Mouse (Mus musculus): ENCODE measurements around the gene Bsdc1. TPM values are rescaled to one million over a fixed set of nuclear protein-coding genes. Genes with fewer than 3 reads are reported as not detected.
A peak's percentile ranks its signal among the peaks of the same experiment; 100 is the strongest.

The Bsdc1 gene
- polyA plus RNA-seq, 1 experiment from 2014 or later: 32.8 TPM

DNA sequence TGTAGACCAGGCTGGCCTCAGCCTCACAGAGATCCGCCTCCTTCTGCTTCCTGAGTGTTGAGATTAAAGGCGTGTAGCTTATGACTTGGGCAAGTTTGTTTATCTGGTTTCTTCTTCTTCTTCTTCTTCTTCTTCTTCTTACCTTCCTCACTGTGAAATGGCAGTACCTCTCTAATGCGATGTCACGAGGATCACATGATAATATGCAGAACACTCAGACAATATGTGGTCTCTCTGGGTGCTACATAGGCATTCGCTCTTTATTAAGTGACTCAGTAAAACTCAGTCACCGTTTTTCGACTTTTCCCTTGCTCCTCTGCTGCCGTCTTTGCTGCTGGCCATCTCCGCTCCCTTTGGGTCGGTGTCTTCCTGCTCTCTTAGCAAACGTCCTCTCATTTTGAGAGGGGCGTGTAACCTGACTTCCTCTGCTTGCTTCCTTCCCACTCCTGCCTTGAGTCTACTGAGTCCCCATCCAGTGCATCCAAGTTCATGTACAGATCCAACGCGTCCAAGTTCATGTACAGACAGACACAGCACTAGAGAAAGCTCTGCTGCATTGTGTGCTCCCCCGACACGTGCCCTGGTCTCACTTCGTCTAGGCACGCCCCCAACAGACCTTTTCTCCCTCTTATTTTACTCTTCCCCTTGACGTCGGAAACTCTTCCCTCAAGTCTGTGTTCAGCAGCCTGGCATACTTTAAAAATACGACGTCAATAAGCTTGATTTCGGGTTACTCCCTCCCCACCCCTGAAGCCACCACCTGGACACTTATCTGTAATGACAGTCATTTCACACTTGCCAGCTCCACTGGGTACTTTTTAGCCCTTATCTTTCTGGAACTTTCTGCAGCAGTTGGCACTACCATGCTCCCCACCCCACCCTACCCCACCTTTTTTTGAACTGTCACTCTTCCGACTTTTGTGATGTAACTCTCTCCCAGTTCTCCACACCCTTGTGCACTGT, 2.0 kb downstream of the Bsdc1 start:
- Histone ChIP-seq H3K27me3 (ENCODE audit: control insufficient read depth, insufficient read depth, low read length) (no peaks in the 10 kb centered on the region), H3K4me3 (ENCODE audit: low read depth, low read length) (no peak overlapping the region), H3K4me2 (ENCODE audit: low read depth, low read length) (no peak overlapping the region), H3K9me3 (ENCODE audit: control insufficient read depth, low read length) (no peaks in the 10 kb centered on the region), H3K9ac (replicated peaks; ENCODE audit: low read depth, low read length) (no peak overlapping the region), H3K27ac (ENCODE audit: low read depth, low read length) (no peak overlapping the region), H3K4me1 (ENCODE audit: control insufficient read depth, insufficient read depth, low read length) (peaks cover 8% of the 10 kb centered on the region; the same call in 1 of the 2 replicates), H3K36me3 (ENCODE audit: control insufficient read depth, insufficient read depth, low read length) (peaks cover 33% of the 10 kb centered on the region)
- no peak for ATAC-seq (ENCODE audit: low read depth)
- WGBS: 85% methylated on average over 24 of the region's 24 CpGs

GRCm38 (mm10) chr4:129464286-129464815, 3.0 kb downstream of the Bsdc1 start:
- H3K4me3 ChIP-seq (ENCODE audit: low read depth, low read length): no peak overlapping the region
- 85% methylated on average over 4 of the region's 4 CpGs for WGBS
- no peak overlapping the region for H3K9ac ChIP-seq (replicated peaks; ENCODE audit: low read depth, low read length)
- no peak overlapping the region for H3K27ac ChIP-seq (ENCODE audit: low read depth, low read length)
- H3K4me1 ChIP-seq (ENCODE audit: control insufficient read depth, insufficient read depth, low read length): peaks cover 8% of the 10 kb centered on the region; the same call in 1 of the 2 replicates
- no peaks in the 10 kb centered on the region for H3K27me3 ChIP-seq (ENCODE audit: control insufficient read depth, insufficient read depth, low read length)
- peaks cover 42% of the 10 kb centered on the region for H3K36me3 ChIP-seq (ENCODE audit: control insufficient read depth, insufficient read depth, low read length)
- H3K9me3 ChIP-seq (ENCODE audit: control insufficient read depth, low read length): no peaks in the 10 kb centered on the region
- ATAC-seq (ENCODE audit: low read depth): no peak
- no peak overlapping the region for H3K4me2 ChIP-seq (ENCODE audit: low read depth, low read length)

GRCm38 (mm10) chr4:129476047-129476446, 14.7 kb downstream of the Bsdc1 start:
- Histone ChIP-seq H3K36me3 (ENCODE audit: control insufficient read depth, insufficient read depth, low read length) (peaks cover 68% of the 10 kb centered on the region), H3K4me3 (ENCODE audit: low read depth, low read length) (no peak overlapping the region), H3K27me3 (ENCODE audit: control insufficient read depth, insufficient read depth, low read length) (no peaks in the 10 kb centered on the region), H3K4me1 (ENCODE audit: control insufficient read depth, insufficient read depth, low read length) (no peaks in the 10 kb centered on the region), H3K27ac (ENCODE audit: low read depth, low read length) (no peak overlapping the region), H3K9me3 (ENCODE audit: control insufficient read depth, low read length) (no peaks in the 10 kb centered on the region), H3K4me2 (ENCODE audit: low read depth, low read length) (no peak overlapping the region), H3K9ac (replicated peaks; ENCODE audit: low read depth, low read length) (no peak overlapping the region)
- ATAC-seq (ENCODE audit: low read depth): no peak
- 96% methylated on average over 11 of the region's 11 CpGs for WGBS

GRCm38 (mm10) chr4:129479863-129480262, 18.5 kb downstream of the Bsdc1 start:
- Histone ChIP-seq H3K9me3 (ENCODE audit: control insufficient read depth, low read length) (no peaks in the 10 kb centered on the region), H3K4me2 (ENCODE audit: low read depth, low read length) (no peak overlapping the region), H3K27ac (ENCODE audit: low read depth, low read length) (no peak overlapping the region), H3K36me3 (ENCODE audit: control insufficient read depth, insufficient read depth, low read length) (peaks cover 50% of the 10 kb centered on the region; the same call in 1 of the 2 replicates), H3K9ac (replicated peaks; ENCODE audit: low read depth, low read length) (no peak overlapping the region), H3K4me1 (ENCODE audit: control insufficient read depth, insufficient read depth, low read length) (no peaks in the 10 kb centered on the region), H3K4me3 (ENCODE audit: low read depth, low read length) (no peak overlapping the region), H3K27me3 (ENCODE audit: control insufficient read depth, insufficient read depth, low read length) (no peaks in the 10 kb centered on the region)
- WGBS: 96% methylated on average over 3 of the region's 3 CpGs
- ATAC-seq (ENCODE audit: low read depth): no peak

GRCm38 (mm10) chr4:129481090-129481489, 19.7 kb downstream of the Bsdc1 start:
- H3K36me3 ChIP-seq (ENCODE audit: control insufficient read depth, insufficient read depth, low read length): peaks cover 56% of the 10 kb centered on the region
- WGBS: 91% methylated on average over 1 of the region's 1 CpGs

DNA sequence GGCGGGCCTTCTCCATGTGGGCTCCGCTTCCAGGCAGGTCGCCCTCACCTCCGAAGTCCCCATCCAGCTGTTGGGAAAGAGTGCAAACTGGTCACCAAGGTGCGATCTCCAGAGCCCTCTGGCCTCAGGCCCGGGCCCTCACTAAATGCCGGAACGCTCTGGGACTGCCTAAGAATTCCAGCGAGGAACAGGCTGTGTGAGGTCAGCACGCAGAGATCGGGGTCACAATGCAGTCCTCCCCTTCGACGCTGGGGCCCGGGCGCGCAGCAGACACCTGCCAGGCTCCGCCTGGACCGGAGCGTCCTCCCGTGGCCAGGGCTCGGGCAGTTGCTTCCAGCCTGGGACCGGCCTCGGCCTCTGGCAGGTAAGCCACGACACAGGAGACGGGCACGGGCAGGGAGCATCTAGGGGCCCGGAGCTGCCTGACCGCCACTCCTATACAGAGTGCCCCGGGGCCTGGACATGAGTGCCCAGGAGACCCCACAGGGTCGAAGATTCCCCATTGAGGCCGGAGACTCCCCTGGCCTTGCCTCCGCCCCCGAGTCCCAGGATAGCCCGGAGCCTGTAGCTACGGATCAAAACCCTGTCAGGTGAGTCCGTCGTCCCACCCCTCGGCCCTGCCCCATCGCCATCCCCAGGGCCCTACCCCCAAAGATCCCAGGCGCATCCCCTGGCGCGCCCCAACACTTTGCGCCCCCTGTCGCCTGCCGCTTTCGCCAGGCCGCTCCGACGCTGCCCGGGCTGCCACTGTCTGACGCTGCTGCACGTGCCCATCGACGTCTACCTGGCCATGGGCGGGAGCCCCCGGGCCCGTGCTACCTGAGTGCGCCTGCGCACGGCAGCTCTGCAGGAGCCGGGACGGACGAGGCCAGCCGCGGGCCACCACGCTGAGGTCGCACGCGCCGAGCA, 29.8 kb downstream of the Bsdc1 start, which contains the start of the genes Tssk3 and Fam229a:
TSS of gene Tssk3 (minus strand) at position 51 of the 909 bp plus-strand sequence.
TSS of gene Fam229a (plus strand) at position 219 of the 909 bp plus-strand sequence.
- H3K27ac ChIP-seq (ENCODE audit: low read depth, low read length): no peak within 1 kb of the TSS
- H3K4me2 ChIP-seq (ENCODE audit: low read depth, low read length): peak within 1 kb of the TSS; percentile 53
- H3K9ac ChIP-seq (replicated peaks; ENCODE audit: low read depth, low read length): peak within 1 kb of the TSS; percentile 47
- H3K27me3 ChIP-seq (ENCODE audit: control insufficient read depth, insufficient read depth, low read length): 0 out of 2 replicates have a peak, but pooled peaks cover 4% of the 10 kb centered on the region
- peaks cover 23% of the 10 kb centered on the region for H3K36me3 ChIP-seq (ENCODE audit: control insufficient read depth, insufficient read depth, low read length)
- H3K4me1 ChIP-seq (ENCODE audit: control insufficient read depth, insufficient read depth, low read length): peaks cover 14% of the 10 kb centered on the region
- peak within 1 kb of the TSS; percentile 29 for H3K4me3 ChIP-seq (ENCODE audit: low read depth, low read length)
- WGBS: 2% methylated on average over 66 of the region's 70 CpGs
- ATAC-seq (ENCODE audit: low read depth): peak; percentile 54; the same call in 1 of the 2 replicates
- H3K9me3 ChIP-seq (ENCODE audit: control insufficient read depth, low read length): no peaks in the 10 kb centered on the region

More at GRCm38 (mm10) chr4:129481090-129481489, 19.7 kb downstream of the Bsdc1 start:
- Histone ChIP-seq H3K4me1 (ENCODE audit: control insufficient read depth, insufficient read depth, low read length) (no peaks in the 10 kb centered on the region), H3K27me3 (ENCODE audit: control insufficient read depth, insufficient read depth, low read length) (no peaks in the 10 kb centered on the region), H3K9me3 (ENCODE audit: control insufficient read depth, low read length) (no peaks in the 10 kb centered on the region), H3K9ac (replicated peaks; ENCODE audit: low read depth, low read length) (no peak overlapping the region), H3K27ac (ENCODE audit: low read depth, low read length) (no peak overlapping the region), H3K4me2 (ENCODE audit: low read depth, low read length) (no peak overlapping the region), H3K4me3 (ENCODE audit: low read depth, low read length) (no peak overlapping the region)
- no peak for ATAC-seq (ENCODE audit: low read depth)

DNA sequence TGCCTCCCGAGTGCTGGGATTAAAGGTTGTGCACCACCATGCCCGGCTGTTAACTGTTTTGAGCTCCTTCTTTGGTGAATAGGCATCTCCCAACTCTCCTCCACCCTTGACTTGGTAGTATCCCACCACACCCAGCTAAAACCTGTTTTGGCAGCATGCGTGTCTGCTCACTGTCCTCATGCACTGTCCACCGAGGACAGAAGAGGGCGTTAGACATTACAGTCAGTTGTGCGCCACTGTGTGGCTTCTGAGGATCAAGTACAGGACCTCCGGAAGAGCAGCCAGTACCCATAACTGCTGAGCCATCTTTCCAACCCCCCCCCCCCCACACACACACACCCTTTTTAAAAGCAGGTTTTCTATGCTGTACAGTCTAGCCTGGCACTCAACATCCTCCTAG, 33.3 kb downstream of the Bsdc1 start:
- Histone ChIP-seq H3K9me3 (ENCODE audit: control insufficient read depth, low read length) (no peaks in the 10 kb centered on the region), H3K4me2 (ENCODE audit: low read depth, low read length) (no peak overlapping the region), H3K27me3 (ENCODE audit: control insufficient read depth, insufficient read depth, low read length) (0 out of 2 replicates have a peak, but pooled peaks cover 4% of the 10 kb centered on the region), H3K36me3 (ENCODE audit: control insufficient read depth, insufficient read depth, low read length) (no peaks in the 10 kb centered on the region), H3K4me1 (ENCODE audit: control insufficient read depth, insufficient read depth, low read length) (peaks cover 23% of the 10 kb centered on the region), H3K9ac (replicated peaks; ENCODE audit: low read depth, low read length) (no peak overlapping the region), H3K27ac (ENCODE audit: low read depth, low read length) (no peak overlapping the region), H3K4me3 (ENCODE audit: low read depth, low read length) (no peak overlapping the region)
- WGBS: 73% methylated on average over 7 of the region's 7 CpGs
- ATAC-seq (ENCODE audit: low read depth): no peak

- peak; percentile 50 for ATAC-seq (ENCODE audit: low read depth)
- H3K4me3 ChIP-seq (ENCODE audit: low read depth, low read length): peak overlapping the region; percentile 18; the same call in 1 of the 2 replicates
- 18% methylated on average over 16 of the region's 16 CpGs for WGBS
- H3K9me3 ChIP-seq (ENCODE audit: control insufficient read depth, low read length): no peaks in the 10 kb centered on the region
- no peaks in the 10 kb centered on the region for H3K36me3 ChIP-seq (ENCODE audit: control insufficient read depth, insufficient read depth, low read length)
- peaks cover 23% of the 10 kb centered on the region for H3K4me1 ChIP-seq (ENCODE audit: control insufficient read depth, insufficient read depth, low read length)
- peak overlapping the region; percentile 76 for H3K27ac ChIP-seq (ENCODE audit: low read depth, low read length)
- H3K27me3 ChIP-seq (ENCODE audit: control insufficient read depth, insufficient read depth, low read length): no peaks in the 10 kb centered on the region
- H3K9ac ChIP-seq (replicated peaks; ENCODE audit: low read depth, low read length): peak overlapping the region; percentile 41
- peak overlapping the region; percentile 39 for H3K4me2 ChIP-seq (ENCODE audit: low read depth, low read length)
Observed at GRCm38 (mm10) chr4:129495672-129496562, 34.5 kb downstream of the Bsdc1 start.

Measured in neural tube, embryonic 14.5 days (tissue).